Mouse (Mus musculus): Measurements from ENCODE around the gene Ppib.
A peak's percentile ranks its signal among the peaks of the same experiment; 100 is the strongest.

The Ppib gene

DNA sequence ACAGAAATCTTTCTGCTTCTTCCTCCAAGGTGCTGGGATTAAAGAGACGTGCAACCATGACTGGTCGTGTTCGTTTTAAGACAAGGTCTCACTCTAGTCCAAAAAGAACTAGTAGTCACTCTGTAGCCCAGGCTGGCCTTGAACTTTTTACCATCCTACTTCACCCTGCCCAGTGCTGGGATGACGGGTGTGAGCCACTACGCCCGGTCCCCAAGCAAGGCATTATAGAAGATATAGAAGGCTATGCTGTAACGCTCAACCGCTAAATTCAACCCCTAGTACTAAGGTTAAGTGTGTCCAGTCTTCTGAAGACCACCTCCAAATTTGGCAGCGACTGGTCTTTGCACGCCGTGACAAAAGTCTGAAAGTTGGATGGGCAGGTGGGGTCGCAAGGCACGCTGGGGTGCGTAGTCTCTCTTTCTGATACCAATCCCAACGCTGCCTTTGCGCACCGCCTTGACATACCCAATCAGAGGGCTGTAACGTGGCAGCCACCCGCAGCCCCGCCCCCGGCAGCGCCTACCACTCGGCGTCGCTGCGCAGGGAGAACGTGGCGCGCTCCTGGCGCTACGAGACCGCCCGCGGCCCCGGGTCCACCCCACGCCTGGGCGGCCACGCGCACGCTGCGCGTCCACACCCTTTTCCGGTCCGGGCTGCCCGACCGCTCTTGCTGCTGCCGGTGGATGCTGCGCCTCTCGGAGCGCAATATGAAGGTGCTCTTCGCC is at the start of gene Ppib:
Gene Ppib, plus strand, starts transcription at position 640 of the 725 bp plus-strand sequence.
- peak; percentile 96 for DNase-seq (ENCODE audit: low read depth, low spot score)

DNA sequence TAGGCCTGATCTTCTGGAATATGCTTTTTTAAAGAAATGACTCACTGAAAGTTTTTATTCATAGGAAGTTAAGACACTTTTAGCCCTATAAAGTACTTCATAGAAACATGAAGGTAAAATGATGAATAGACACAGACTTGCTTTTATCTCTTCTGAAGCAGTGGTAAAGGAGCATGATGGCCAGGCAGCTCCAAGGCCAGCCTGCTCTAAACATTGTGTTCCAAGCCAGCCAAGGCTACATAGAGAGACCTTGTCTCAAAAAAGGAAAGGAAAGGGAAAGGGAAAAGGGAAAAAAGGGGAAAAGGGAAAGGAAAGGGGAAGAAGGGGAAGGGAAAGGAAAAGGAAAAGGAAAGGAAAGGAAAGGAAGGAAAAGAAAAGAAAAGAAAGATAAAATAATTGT is 39.4 kb upstream of the Ppib start:
- no peak for DNase-seq (ENCODE audit: low read depth, low spot score)

DNA sequence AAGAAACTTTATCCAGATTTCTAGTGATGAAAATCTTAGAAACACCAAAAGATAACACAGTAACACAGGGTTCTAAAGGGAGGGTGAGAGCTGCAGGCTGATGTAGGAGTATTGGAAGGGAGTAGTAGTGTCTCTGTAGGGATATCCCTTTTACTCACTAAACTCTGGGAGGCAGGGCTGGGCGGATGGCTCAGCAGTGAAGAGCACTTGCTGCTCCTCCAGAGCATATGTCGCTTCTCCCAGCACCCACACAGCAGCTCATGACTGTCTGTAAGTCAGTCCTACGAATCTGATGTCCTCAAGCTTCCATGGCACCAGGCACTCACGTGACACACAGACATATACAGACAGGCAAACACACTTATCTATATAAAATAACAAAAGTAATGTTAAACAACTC is 21.9 kb upstream of the Ppib start:
- no peak for DNase-seq (ENCODE audit: low read depth, low spot score)

DNA sequence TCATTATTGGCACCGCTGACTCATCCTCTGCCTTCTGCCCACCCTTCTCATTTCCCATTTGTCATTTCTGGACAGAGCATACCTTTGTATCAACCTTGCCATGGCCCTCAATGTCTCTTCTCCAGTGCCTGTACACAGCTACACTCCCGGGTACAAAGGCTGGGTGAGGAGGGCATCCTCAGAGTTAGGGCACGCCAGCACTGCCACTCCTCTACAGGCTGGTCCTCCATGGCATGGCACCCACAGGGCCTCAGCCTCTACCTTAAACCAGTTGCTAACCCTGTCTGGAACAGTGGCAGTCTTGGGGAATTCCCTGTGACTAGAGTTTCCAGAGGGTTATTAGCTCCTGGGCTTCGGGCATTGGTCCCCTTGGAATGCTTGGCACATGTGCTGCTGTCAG is 21.4 kb upstream of the Ppib start:
- DNase-seq (ENCODE audit: low read depth, low spot score): no peak

DNA sequence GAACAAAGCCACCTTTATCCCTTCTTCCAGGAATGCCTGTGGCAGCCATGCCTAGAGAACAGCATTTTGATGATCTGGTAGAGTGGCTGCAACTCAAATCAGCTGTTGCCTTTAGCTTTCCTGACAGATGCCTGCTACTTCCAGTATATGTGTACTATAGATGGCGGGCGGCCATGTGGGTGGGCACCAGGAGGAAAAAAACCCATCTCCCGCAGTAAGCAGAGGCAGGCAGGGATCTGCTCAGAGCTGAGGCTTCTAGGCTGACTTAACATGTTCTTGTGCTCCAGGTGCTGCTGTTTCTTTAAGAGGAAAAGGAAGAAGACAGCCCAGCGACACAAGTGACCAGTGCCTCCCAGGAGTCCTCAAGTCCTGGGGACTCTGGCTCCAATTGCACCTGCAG is 20.7 kb upstream of the Ppib start:
- no peak for DNase-seq (ENCODE audit: low read depth, low spot score)

DNA sequence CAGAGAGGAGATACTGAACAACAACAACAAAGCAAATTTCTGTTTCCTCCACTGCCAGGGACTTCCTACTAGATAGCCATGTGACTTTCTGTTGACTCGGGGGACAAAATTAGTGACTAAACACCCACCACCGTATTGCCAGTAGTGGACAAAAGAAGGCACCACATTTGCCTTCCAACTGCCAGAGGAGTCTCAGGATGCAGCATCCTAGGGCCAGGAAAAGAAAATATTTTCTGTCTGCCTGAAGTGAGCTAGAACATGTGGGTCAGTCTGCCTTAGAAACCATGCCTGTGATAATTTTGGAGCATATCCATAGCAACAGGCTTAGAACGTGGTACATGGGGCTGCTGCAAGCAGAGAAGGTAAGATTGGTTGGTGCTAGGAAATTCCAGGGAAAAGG is 19.2 kb upstream of the Ppib start:
- DNase-seq (ENCODE audit: low read depth, low spot score): no peak

DNA sequence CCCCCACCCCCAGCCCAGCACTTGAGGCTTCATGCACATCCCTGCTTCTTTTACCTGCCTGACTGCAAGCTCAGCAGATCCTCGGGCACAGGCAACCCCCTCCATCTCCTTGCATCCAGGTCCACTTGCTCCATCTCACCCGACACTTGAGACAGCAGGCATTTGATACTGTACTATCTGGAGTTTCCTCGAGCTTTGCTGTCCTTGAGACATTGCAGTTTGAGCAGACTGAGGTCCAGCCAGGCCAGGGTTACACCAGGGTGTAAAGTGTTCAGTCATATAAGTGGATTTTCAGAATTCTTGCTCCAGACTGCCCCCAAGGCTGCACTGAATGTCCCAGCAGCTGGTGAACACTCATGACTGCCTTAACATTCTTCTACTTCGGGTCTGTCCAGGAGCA is 17.7 kb upstream of the Ppib start:
- DNase-seq (ENCODE audit: low read depth, low spot score): no peak

DNA sequence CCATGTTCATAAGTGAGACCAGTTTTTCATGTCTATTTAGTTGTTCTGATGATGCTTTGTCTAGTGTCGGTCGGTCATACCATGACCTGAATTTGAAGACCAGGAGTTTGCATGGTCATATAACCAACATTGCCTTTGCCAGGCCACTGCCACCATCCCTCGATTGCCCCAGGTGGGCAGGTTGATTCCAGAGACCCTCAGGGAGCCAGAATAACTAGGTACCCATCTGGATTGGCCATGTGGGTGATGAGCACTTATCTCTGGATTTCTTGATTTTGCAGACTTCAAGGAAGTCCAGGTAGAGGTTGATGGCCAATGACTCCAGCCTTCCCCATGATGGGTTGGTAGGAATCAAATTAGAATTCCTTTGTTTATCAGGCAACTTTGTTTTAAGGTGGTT is 16.8 kb upstream of the Ppib start:
- no peak for DNase-seq (ENCODE audit: low read depth, low spot score)

DNA sequence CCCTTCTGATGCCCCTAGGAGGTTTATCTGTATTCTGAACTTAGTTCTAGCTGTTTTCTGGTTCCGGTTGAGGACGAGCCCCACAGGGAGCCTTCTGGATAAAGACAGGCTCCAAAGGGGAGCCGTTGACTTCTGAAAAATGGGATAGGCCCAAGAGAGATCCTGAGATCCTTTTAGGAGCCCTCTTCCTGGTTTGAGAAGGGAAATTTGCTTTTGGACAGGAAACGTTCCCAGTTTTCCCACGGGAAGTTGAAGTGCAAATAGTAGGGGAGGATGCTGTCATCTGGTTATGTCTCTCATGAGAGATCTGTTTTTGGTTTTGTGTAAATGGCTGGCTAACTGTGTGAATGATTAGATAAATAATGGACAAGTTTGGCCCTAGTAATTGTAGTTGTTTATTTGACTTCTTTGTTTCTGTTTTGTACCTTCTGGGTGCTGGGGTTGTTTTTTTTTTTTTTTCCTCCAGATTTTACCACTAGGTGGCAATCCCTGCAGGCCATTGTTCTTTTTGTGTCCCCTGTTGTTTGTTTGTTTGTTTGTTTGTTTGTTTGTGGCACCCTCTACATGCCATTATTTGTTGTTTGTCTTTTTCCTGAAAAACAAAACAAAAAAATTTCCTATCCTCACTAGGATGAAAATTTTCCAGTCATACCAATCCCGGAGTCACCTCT is 10.0 kb upstream of the Ppib start:
- no peak for DNase-seq (ENCODE audit: low read depth, low spot score)

DNA sequence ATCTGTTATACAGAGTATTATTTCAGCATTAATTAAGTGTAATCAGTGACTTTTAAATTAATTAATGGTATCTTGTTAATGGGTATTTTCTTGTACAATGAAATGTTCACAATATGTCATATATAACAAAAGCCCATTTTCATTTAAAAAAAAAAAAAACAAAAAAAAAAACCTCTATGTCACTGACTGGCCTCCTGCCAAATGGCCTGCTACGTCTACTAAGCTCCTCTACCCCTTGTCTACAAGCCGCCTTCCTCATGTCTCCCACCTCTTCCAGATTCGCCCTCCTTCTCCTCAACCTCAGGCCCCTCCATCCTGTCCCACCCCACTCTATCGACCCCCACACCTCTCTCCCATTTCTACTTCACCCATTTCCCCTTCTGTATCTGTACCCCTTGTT is 8.5 kb upstream of the Ppib start:
- DNase-seq (ENCODE audit: low read depth, low spot score): no peak

DNA sequence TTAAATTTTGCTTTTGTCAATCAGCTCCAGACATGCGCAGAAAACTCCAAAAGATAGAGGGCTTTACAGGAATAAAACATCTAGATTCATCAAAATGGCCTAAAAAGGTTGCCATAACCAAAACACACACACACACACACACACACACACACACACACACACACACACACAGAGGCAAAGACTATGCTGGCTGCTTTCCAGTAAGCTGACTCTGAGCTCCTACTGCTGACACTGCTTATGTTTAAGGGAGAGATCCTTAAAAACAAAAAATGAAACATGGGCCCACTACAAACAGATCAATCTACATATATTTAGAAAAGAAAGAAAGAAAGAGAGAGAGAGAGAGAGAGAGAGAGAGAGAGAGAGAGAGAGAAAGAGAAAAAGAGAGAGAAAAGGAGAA is 7.3 kb upstream of the Ppib start:
- no peak for DNase-seq (ENCODE audit: low read depth, low spot score)

DNA sequence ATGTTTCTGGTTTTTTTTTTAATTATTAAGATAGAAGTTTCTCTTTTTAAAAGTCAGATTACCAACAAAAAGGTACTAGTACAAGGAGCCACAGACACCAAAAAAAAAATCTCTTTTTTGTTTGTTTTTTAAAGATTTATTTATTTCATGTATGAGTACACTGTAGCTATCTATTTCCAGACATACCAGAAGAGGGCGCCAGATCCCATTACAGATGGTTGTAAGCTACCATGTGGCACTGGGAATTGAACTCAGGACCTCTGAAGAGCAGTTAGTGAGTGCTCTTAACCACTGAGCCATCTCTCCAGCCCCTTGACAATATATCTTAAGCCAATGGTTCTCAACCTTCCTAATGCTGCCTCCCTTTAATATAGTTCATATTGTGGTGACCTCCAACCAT is 6.4 kb upstream of the Ppib start:
- no peak for DNase-seq (ENCODE audit: low read depth, low spot score)

DNA sequence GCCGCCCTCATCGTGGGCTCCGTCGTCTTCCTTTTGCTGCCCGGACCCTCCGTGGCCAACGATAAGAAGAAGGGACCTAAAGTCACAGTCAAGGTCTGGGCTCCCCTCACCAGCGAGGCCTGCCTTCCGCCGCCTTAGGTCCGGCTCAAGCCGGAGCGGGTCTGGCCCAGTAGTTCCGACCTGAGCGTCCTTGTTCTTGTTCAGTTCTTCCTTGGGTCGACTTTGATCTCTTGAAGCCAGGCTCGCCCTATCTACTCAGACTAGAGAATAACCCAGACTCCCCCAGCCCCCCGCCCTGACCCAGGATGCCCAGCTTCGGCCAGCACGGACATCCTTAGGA is 256 bp downstream of the Ppib start:
- no peak for DNase-seq (ENCODE audit: low read depth, low spot score)

DNA sequence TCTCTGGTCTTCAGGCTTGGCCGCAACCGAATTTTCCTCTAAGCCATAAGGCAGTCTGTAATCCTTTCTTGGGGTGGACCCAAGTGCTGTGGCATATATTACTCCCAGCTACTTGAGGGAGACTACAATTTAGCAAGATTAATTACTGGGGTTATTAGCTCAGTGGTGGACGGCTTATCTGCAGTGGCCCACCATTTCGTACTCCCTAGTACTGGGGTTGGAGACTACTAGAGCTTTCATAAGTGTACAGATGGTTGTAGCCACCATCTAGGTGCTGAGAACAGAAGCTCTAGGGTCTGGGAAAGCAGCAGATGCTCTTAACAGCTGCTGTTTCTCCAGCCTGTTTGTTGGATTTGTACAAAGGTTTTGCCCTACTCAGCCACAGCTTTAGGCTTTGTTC is 964 bp downstream of the Ppib start:
- DNase-seq (ENCODE audit: low read depth, low spot score): no peak

DNA sequence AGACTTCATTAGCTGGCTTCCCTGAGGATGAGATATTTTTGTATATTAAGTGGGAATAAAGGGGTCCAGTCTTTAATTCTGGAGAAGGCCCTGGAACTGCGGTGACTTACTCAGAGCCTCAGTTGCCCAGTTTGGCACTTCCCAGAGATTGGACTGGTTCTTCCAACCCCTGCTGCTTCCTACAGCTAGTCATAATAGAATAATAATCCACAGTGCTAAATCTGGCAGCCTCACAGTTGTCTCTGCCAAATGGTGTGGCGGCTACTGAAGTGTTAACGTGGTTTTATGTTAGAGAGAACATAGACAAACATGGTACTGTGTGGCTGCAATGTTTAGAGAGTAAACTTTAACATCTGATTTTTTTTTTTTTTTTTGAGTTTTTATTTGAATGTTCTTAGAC is 1.6 kb downstream of the Ppib start:
- DNase-seq (ENCODE audit: low read depth, low spot score): no peak

DNA sequence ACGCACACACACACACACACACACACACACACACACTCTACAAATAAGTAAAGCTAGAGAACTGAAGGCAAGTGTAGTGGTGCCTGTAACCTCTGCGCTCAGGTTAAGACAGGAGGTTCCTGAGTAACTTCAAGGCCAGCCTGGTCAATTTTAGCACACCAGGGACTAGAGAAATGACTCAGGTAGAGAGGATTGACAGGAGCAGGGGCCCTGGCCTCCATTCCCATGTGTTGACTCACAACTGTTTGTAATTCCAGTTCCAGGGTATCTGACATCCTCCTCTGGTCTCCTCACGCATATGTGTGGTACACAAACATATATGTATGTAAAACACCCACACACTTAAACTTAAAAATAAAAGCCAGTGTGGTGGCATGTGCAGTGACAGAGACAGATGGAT is 3.4 kb downstream of the Ppib start:
- DNase-seq (ENCODE audit: low read depth, low spot score): no peak

DNA sequence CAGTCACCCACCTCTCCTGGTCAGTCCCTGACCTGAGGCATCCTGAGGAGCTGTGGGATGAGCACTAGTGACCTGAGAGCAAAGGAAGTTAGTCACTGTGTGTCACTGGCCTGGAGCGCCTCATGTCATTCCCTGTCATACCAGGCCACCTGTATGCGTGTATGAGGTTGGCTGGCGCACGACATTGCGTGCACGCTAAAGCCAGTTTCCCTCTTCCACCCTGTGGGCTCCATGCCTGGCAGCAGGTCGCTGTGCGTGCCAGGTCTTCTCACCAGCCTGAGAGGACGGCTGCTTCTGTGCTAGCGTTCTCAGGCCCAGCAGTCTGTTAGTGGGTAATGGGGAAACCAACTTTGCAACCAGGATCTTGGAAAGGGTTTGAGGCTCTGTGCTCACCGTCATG is 4.3 kb downstream of the Ppib start:
- DNase-seq (ENCODE audit: low read depth, low spot score): no peak

DNA sequence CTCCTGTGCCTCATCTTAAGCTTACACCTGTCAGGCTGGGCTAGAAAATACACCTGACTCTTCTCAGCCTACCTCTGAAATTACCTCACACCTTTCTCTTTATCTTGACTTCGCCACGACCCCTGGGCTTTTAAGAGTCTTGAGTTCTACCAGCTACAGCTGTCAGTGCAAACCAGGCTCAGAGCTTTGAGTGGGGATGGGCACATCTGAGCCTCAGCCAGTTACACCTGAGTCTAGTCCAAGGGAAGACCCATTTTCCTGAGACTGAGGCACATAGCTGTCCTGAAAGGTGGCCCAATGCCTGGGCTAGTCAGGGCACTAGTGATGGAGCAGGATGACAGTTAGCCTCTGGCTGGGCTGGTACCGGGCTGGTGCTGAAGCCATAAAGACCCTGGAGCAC is 6.8 kb downstream of the Ppib start:
- DNase-seq (ENCODE audit: low read depth, low spot score): no peak

DNA sequence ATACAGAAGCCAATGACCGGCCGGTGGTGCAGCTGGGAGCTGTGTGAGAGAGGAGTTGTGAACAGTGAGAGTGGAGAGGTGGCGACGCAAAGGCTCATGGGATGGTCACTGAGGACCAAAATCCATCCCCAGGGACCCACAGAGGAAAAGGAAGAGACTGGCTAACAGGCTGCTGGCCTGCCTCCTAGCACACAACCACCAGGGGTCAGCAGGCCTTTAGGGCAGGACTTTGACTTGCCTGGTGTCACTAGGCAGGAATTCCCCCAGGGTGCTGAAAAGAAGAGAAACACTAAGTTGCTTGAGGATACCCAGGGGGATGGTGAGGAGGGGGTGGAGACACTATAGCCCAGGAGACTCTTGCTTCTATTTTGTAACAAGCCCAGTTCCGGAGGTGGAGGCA is 7.5 kb downstream of the Ppib start:
- peak; percentile 43 for DNase-seq (ENCODE audit: low read depth, low spot score)

DNA sequence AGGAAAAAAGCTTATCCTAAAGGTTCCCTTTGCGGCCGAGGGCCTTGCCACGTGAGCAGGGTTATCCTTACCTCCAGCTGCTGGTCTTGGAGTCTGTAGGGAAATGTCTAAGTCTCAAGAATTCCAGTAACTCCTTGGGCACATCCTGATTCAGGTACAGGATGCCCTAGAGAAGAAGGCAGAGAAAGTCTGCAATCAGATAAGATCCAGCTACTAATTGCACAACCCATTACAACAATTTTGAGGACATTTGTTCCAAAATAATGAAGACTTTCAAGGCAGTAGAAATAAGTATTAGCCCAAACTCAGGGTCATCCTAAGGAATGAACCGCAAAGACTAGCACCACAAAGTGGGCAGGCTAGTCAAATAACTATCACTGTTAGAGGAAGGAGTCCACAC is 8.0 kb downstream of the Ppib start:
- DNase-seq (ENCODE audit: low read depth, low spot score): no peak

DNA sequence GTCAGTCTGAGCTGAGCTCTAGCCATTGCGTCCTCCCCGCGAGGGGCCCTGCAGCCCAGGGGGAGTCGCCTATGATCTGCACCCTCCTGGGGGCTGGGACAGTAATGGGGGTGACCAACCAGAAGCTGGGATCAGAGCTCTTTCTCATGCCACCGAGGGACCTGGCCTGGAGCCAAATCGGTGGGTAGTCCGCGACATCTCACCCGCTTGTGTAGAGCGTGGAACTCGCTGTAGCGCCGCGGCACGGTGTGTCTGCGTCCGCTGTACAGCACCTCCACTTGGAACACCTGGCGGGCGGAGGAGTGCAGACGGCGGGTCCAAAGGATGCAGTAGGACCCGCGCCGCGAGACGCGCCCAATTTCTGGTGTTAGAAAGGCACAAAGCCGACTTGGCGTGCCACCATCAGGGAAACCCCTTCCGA is 9.0 kb downstream of the Ppib start:
- peak; percentile 53 for DNase-seq (ENCODE audit: low read depth, low spot score)

DNA sequence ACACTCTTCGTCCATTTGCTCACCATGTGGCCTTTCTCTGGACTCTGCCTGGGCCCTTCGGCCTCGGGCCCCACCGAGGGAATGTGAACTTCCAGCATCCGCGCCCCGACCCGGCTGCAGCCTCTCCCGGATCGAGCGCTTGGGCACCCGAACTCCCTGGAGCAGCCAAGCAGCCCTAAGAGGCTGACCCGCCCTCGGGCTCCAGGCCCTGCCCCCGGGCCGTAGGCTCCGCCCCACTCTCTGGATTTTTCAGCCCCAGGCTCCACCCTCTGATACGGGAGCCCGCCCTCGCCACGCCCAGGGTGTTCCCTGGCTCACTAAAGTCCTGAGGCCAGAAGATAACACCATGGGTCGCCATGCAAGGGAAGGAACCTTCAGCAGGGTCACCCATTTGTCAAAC is 9.6 kb downstream of the Ppib start, which contains the start of gene Snx22:
Gene Snx22, minus strand, starts transcription at position 137 of the 400 bp plus-strand sequence.
- DNase-seq (ENCODE audit: low read depth, low spot score): peak; percentile 78

DNA sequence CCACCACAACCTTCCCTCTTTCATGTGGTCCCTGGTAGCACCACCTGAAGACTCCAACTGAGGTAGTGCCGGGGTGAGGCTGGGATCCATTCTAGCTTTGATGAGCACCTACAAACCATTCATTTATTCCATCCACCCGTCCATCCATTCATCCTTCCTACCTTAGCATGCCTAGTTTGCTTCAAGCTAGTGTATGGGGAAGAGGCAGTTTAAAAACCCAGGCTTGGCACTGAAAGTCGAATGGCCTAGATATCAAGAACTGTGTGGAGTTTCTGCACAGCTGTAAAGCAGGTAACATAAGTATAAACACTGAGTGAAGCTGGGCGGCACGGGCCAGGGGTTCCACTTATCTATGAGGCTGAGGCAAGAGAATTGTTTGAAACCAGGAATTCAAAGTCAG is 10.1 kb downstream of the Ppib start:
- DNase-seq (ENCODE audit: low read depth, low spot score): no peak

DNA sequence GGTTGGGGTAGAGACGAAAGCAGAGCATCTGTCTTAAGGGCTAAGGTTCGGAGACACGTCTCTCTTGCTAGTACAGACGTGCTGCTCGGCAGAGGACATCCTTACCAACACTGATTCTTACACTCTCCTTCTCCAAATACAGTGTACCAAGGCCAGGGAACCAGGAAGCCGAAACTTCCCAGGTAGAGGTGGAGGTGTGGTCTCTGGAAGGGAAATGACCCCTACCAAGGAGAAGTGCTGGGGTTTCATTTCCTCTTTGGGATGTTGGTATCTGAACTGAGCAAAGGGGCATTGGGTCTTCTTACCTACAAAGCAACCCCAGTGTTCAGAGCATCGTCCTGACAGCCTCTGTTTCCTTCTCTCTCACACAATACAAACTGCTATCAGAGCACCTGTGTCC is 12.7 kb downstream of the Ppib start:
- no peak for DNase-seq (ENCODE audit: low read depth, low spot score)
